Mouse (Mus musculus) layer of hippocampus, postnatal 10 days (tissue): ENCODE data around the gene Slc7a11. TPM values are rescaled to one million over a fixed set of nuclear protein-coding genes. Genes with fewer than 3 reads are reported as not detected.

Experiments
- DNase-seq, 2 experiments: peaks; one replicate each; pipeline ENCODE4 v3.0.0; 2021; ENCODE audit warnings: low spot score in 2 of 2
- total RNA-seq, 2 experiments: library from RNA; stranded (reverse); gene quantifications; 2 replicates each; pipeline ENCODE4 v1.2.3; 2021

The Slc7a11 gene
- total RNA-seq, 2 experiments from 2014 or later = 18.8 to 19.2 TPM

DNA sequence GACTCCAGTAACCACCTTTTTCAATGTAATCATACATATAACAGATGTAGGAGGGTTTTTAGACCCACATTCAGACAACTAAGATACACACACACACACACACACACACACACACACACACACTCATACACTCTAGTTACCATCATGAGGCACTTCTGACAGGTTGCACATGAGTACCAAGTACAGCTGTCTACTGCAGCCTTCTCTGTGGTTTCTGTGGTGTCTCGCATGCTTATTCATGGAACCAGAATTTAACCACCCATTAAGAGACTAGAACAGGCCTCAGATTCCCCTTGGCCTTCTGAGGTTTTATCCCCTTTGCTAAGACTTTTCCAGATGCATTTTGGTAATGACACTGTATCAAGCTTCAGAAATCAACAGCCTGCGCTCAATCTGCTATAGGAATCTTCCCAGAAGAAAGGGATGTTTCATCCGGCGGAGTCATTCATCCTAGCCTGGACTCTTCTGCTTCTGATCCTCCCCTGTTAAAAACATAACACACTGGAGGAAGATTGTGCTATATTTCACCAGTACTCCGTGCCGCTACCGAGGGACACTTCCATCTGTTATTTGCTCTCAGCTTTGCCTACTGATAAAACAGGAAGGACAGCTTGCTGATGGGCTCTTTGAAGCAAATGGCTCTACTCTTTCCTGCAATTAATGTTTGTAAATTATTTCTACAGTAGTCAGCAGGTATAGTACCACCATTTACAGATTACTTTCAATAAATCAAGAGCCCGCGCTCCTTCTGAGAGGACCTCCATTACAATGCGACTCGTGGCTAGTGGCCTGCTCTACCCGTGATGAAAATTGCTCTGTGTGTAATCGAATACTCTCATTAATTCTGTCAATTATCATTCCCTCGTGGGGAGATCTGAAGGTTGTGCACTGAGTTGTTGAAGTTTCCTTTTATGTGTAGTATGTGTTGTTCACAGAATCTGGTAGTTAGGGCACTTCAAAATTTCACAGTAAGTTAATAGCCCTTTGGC, 135.8 kb downstream of the Slc7a11 start:
- DNase-seq = no peak

DNA sequence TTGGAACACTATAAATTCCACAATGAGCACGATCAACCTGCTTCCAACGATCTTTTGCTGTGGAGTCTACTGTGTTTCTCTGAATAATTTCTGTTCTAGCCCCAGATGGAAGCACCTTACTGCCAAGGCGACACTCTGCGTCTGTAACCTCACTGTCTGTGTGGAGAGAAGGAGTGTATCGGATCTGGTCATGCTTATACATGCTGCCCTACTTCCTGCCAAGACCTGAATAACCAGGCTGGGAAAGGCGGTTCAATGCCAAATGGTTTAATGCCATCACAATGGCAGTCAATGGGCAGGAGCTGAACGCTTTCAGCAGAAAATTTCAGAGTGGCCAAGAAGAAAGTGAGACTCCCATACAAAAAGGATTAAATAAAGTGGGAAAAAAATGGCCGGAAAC, 137.1 kb downstream of the Slc7a11 start:
- no peak for DNase-seq

DNA sequence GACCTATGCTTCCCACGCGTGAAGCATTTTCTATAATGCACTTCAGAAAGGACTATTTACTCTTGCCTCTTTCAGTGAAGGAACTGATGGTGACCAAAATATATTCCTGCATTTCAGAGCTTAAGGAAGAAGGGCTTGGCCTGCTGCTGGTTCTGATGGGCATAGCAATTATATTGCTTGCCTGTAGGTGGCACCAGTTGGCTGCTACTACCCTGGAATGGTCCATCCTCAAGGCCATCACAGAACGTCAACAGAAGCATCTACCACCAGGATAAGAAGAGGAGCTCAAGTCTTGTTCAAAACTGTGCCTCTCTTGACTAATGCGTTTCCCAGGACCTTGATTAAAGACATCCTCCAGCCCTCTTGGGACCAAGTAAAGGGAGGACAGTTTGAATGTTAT, 139.3 kb downstream of the Slc7a11 start:
- peak; percentile 28 to 44 for DNase-seq

DNA sequence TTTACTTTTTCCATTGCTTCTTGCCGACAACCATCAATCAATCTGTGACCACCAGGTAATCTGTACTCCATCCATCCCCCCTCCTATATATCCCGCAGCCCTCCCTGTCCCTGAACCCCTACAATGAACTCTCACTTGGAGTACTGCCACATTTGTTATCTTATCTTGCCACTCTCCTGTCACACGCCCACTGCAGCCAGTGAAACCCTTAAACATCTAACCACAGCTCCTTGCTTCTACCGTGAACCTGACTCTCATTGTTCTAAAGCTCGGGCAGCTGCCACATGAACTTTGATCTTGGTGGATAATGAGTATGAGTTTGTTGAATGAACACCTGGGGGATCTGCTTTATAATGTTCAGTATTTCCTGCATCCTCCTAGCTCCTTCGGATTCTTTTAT, 140.8 kb downstream of the Slc7a11 start:
- DNase-seq = no peak

DNA sequence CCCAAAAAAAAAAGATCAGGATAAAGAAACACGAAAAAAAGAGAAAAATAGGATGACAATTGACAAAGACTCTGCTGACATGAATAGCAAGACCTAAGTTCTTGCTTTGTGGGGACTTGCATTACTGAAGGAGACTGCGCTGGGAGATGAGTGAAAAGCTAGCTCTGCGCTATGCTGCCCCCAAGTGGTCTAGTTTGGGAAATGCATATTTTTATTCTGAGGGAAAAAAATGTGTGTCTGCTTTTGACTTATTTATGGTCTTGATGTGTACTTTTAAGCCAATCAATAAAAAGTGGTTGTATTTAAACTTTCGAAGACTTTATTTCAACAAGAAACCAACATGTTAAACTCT, 142.5 kb downstream of the Slc7a11 start:
- peak; percentile 66 to 79 for DNase-seq

DNA sequence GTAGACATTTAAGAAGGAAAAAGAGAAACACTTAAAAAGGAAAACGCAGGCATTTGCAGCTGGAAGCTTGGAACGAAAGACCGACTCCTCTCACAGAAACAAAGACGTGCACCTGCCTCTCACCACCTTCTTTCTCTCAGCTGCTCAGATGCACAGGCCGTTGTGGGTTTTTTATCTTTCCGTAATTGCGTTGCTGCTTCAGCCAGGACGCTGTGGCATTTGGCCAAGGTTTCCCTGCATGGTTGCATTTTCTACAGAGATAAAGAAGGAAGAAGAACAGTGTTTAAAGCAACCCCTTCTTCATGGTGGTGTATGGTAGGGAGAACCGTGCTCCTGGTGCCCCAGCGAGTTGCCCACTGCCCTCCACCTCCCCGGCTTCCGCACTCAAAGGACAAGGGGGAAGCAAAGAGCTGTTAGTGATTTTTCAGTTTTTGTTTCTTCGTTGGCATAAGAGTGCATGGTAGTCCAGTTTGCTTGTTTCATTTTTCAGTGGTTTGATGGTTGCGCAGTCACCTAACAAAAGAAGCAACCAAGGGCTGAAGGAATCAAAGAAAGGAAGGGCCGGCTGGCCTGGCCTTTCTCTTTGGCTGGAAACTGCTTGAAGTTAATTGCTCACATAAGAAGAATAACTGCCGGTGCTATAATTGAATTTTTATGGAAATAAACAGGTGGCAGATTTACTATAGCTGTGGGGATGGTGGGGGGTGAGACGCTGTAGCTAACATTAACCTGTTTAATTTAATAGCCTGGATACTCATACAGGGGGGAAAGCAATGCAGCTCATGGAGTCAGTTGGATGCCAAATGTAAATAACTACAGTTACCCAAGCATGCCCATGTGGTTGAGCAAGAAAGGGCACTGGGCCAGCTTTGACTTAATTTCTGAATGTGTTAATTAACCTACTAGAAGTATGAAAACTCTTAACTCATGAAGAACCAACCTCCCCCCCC, 143.1 kb downstream of the Slc7a11 start:
- peak; percentile 26 to 36 for DNase-seq

- no peak for DNase-seq
Observed at GRCm38 (mm10) chr3:50298366-50298991, 144.9 kb downstream of the Slc7a11 start.

DNA sequence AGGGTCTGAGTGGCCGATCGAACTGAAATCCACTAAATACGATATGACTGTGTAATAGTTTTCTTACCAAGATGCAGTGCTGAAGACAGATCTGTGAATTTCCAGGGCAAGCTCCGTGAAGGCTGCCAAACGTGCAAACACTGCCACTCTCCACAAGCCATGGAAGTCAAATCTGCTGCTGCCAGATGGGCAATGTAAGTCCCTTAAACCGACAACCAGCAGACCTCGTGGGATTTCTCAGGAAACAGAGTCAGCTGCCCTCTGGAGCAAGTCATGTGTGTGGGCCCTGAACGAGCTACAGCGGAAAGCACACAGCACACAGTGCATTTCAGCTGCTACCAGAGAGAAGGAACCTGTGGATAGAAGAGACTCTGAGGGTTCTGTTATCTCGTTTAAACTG, 146.5 kb downstream of the Slc7a11 start:
- no peak for DNase-seq

GRCm38 (mm10) chr3:50275023-50275422, 168.4 kb downstream of the Slc7a11 start:
- DNase-seq = no peak

DNA sequence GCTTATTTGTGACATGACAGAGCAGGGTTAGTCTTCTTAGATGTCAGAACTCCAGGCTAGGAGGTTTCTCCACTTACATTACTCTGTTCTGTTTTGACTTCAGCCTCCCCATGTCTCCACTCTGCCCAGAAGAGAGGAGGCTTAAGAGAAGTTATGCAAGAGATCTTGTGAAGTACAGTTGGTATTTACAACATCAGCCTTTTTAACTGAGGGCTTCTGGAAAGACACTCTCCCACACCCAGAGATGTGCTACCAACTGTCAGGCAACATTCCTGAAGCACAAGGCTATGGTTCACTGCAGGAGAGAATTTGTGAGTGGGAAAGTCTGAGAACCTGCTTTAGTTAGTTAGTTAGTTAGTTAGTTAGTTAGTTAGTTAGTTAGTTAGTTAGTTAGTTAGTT, 171.2 kb downstream of the Slc7a11 start:
- DNase-seq = no peak

DNA sequence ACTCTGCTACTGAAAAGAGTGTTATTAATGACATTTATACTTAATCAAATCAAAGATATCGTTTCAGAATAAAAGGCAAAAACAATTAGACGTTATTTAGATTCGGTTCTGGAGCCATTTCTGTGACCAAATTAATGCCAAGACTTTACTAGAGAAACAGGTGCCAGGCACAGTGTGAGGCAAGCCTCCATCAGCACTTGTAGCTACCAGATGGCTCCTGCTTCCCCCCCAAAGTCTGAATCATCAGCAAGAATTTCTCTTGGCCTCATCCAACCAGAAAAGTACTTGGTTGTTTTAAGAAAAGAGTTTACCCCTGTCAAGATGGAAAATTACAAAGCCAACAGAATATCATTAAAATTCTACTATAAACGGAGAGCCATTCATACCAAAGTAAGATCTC, 173.7 kb downstream of the Slc7a11 start:
- peak; percentile 17 to 21 for DNase-seq

DNA sequence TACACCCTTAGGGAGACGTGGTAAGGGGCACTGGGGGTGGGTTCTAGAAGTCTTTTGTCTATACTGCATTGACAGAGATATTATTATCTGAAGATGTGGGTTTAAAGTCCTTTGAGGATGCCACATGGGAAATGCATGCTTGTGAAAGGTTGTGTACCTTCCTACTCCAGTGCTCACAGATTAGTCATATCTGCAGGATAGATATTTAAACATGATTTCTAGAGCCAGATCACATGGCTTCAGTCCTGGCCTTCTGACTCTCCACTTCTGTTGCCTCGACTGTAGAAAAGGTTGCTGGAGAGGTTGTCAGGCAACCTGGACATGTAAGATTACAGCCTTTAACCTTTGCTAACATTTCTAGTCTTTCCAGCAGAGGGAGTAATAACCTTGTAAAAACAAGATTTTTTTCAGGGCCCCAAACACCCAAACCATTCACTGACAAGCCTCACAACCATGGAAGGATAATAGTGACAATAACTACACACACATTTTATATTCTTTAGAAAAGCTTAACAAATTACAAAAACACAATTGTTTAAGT, 180.8 kb downstream of the Slc7a11 start:
- no peak for DNase-seq

- DNase-seq = no peak
Observed at GRCm38 (mm10) chr3:50262066-50262465, 181.3 kb downstream of the Slc7a11 start.

DNA sequence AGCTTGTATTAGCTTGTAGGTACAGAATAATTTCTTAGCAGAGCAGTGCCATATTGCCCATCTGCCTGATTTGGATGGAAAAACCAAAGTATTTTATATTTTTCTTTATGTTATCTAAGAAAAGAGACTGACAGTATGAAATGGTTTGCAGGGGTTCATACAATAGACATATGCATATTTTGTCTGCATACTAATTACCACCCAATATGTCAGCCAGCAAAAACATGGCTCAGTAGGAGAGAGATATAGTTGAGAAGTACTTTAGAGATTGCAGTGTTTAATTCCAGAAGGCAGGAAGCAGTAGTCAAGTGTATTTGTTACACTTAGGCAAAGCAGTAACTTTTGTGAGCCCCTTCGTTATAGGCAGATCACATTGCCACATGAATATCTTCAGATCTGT, 182.7 kb downstream of the Slc7a11 start:
- DNase-seq = no peak

- no peak for DNase-seq
Observed at GRCm38 (mm10) chr3:50258852-50259251, 184.6 kb downstream of the Slc7a11 start.

DNA sequence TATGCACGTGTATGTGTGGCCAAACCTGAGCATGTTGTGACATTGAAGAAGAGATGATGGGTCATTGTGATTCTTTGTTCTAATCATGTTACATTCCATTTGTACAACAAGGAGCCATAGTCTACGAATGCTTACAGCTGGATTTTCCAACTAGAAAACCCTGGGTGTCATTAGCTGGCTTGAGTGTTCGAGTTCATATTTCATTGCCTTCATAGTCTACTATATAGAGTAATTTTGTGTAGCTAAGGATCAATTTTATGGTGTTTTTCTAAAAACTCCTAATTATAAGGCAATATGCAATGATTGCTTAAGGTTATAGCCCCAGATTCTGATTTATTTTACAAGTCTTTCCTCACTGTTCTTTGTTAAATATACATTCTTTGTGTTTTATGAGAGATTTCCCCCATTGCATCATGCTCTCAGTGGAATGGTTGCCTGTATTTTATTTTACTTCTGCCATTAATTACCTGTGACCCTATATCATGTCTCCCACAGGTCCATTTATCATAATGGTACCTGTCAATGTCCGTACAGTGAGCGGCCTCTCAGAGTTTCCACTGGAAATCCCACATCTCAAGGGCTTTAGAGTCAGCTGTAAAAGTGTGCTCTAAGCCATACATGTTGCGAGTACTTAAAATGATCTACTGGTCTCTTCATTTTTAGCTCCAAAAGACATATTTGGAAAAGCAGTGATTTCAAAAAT, 193.7 kb downstream of the Slc7a11 start:
- DNase-seq = no peak

DNA sequence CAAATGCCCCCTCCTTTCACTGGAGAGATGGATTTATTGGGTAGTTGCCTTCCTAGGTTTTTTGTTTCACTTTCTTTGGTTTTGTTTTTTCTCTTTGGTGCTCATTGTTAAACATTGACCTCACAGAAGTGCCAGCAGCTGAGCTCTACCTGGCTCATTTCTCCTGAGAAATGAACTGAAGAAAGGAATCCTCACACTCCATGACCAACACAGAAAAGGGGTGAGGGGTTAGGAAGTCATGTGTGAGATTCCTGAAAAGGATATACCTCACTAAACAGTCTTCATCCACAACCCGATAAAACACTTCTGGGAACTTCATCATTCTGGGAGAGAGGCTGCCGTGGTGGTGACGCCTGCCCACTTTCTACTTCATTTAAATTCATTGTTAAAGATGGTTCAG, 207.4 kb downstream of the Slc7a11 start:
- DNase-seq = no peak

GRCm38 (mm10) chr3:50233144-50233543, 210.3 kb downstream of the Slc7a11 start:
- DNase-seq = no peak

DNA sequence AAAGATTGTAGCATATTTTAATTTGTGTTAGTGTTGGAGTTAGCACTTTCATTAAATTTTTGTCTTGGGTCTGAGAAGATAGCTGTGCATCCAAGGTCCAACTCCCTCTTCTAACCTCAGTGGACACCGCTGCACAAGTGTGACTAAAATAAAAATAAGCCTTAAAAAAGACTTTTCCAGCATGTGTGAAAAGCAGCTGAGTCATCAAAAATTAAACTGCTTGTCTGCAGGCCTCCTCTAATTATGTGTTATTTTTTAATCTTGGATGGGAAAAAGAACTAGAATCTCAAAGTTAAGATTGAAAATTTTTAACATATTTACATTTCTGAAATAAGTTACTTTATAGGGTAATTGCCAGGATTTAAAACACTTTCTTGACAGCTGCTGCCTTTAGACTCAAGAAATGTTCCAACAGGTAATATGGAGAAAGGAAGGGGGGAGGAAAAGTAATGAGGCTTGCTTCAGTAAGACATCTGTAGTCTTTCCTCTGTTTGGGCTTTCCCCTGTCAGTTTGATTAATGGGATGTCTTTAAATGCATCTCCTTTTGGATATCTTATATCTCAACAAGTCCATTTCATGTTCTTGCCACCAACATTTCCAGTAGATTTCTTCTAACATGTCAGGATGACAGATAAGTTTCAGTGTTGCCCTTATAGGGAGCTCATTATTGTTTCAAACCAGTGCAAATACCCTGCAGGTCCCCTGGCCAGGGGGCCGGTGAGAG, 218.9 kb downstream of the Slc7a11 start:
- no peak for DNase-seq

DNA sequence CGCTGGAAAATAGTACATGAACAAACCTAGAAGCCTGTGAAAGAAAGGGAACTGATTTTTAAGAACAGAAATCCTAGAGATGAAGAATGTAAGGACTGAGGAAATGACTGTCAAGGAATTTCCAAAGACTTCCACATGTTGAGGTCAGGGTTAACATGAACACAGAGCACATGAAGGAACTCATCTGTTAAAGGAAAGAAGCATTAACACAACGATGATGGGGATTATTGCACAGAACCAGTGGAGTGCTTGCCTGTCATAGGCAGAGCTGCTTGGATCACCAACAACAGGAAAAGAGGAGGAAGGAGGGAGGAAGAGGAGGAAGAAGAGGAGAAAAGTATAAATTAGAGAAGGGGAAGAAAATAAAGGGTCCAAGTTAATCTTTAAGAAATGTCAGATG, 223.0 kb downstream of the Slc7a11 start:
- DNase-seq = no peak
